Mouse (Mus musculus): ENCODE measurements around the gene Rai1. TPM values are rescaled to one million over a fixed set of nuclear protein-coding genes. Genes with fewer than 3 reads are reported as not detected.
A peak's percentile ranks its signal among the peaks of the same experiment; 100 is the strongest.

Gene Rai1
- polyA plus RNA-seq, 1 experiment from 2014 or later: 37.8 TPM

DNA sequence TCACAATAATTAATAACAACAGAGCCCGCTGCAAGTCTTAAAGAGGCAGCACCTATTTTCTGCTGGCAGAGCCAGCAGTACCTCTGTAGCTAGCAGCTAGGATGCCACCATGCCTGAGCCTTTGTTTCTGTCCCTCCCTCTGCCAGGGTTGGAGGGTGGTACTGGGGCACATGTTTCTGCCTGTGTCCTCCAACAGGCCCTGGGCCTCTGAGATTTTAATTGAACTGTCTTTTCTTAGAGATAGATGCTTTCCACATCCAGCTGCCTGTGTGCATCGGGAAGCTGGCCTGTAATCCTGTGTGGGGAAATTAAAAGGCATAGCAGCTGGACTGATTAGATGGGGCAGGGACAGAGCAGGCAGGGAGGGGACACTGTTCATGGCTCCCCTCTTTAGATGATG is 77.9 kb downstream of the Rai1 start:
- Histone ChIP-seq H3K27ac (ENCODE audit: low read depth) (no peak overlapping the region), H3K4me3 (ENCODE audit: low read depth, low read length) (no peak overlapping the region), H3K9me3 (ENCODE audit: low read depth, low read length) (no peaks in the 10 kb centered on the region), H3K36me3 (ENCODE audit: insufficient read depth) (peaks cover 38% of the 10 kb centered on the region), H3K4me1 (ENCODE audit: insufficient read depth) (peaks cover 35% of the 10 kb centered on the region), H3K9ac (no peak overlapping the region), H3K4me2 (no peak overlapping the region), H3K27me3 (ENCODE audit: insufficient read depth, low read length) (no peaks in the 10 kb centered on the region)
- no peak for TF ChIP-seq CTCF (IDR thresholded peaks at IDR 0.05; ENCODE audit: low read depth)
- 42% methylated on average over 2 of the region's 2 CpGs for WGBS
- ATAC-seq (ENCODE audit: insufficient read depth) (no peak), DNase-seq (no peak)

DNA sequence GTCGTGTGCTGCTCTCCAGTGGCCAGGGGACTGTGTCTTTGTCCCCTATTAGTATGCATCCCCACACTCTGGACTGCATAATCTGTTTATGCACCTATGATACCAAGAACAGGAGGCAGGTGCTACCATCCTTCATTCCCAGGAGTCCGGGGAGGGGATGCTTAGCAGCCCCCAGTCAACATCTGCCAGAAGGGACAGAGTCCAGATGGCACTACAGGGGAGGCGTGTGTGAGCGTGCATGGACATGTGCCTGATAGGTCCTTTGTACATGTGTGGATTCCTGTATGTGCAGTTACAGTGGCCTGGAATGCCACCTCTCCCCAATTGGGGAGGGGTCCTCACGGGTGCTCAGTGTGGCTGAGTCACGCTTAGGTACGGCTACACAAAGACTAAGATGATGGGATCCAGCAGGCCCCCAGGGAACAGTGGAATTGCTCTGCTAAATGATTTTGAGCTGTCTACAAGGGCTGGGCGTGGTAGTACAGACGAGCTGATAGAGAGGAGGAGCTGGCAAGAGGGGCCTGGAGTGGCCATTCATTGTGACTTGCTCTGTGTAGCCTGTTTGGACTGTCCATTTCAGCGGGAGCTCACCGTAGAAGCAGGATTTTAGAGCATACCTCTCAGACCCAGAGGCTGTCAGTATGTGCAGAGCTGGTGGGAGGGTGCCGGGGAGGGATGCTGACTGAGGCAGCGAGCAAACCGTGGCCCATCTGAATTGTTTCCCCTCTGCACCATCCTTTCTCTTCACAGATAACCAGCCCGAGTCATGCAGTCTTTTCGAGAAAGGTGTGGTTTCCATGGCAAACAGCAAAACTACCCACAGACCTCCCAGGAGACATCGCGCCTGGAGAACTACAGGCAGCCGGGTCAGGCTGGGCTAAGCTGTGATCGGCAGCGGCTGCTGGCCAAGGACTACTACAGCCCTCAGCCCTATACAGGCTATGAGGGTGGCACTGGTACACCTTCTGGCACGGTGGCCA is 79.8 kb downstream of the Rai1 start:
- DNase-seq (no peak), ATAC-seq (ENCODE audit: insufficient read depth) (no peak; the same call in 1 of the 2 replicates)
- peaks cover 19% of the 10 kb centered on the region for H3K4me1 ChIP-seq (ENCODE audit: insufficient read depth)
- H3K9me3 ChIP-seq (ENCODE audit: low read depth, low read length): no peaks in the 10 kb centered on the region
- H3K4me3 ChIP-seq (ENCODE audit: low read depth, low read length): no peak overlapping the region
- no peak for TF ChIP-seq CTCF (IDR thresholded peaks at IDR 0.05; ENCODE audit: low read depth)
- H3K36me3 ChIP-seq (ENCODE audit: insufficient read depth): peaks cover 57% of the 10 kb centered on the region
- H3K9ac ChIP-seq: no peak overlapping the region
- 44% methylated on average over 22 of the region's 22 CpGs for WGBS
- H3K4me2 ChIP-seq: no peak overlapping the region
- H3K27ac ChIP-seq (ENCODE audit: low read depth): 0 out of 2 replicates have a peak overlapping the region, but pooled peaks have one; percentile 18
- no peaks in the 10 kb centered on the region for H3K27me3 ChIP-seq (ENCODE audit: insufficient read depth, low read length)

DNA sequence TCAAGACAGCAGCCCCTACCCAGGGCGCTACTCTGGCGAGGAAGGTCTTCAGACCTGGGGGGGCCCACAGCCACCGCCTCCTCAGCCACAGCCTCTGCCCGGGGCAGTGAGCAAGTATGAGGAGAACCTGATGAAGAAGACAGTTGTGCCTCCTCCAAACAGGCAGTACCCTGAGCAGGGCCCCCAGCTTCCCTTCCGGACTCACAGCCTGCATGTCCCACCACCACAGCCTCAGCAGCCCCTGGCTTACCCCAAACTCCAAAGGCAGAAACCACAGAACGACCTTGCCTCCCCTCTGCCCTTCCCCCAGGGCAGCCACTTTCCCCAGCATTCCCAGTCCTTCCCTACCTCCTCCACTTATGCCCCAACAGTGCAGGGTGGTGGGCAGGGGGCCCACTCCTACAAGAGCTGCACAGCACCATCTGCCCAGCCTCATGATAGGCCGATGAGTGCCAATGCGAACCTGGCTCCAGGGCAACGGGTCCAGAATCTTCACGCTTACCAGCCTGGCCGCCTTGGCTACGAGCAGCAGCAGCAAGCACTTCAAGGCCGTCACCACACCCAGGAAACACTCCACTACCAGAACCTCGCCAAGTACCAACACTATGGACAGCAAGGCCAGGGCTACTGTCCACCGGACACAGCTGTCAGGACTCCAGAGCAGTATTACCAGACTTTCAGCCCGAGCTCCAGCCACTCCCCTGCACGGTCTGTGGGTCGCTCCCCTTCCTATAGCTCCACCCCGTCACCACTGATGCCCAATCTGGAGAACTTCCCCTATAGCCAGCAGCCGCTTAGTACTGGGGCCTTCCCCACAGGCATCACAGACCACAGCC is 80.8 kb downstream of the Rai1 start:
- TF ChIP-seq CTCF (IDR thresholded peaks at IDR 0.05; ENCODE audit: low read depth): no peak
- DNase-seq: peak; percentile 44
- Histone ChIP-seq H3K4me2 (no peak overlapping the region), H3K27ac (ENCODE audit: low read depth) (no peak overlapping the region), H3K27me3 (ENCODE audit: insufficient read depth, low read length) (no peaks in the 10 kb centered on the region), H3K4me3 (ENCODE audit: low read depth, low read length) (no peak overlapping the region), H3K9me3 (ENCODE audit: low read depth, low read length) (no peaks in the 10 kb centered on the region), H3K9ac (no peak overlapping the region), H3K4me1 (ENCODE audit: insufficient read depth) (peaks cover 16% of the 10 kb centered on the region), H3K36me3 (ENCODE audit: insufficient read depth) (peaks cover 61% of the 10 kb centered on the region)
- 66% methylated on average over 20 of the region's 20 CpGs for WGBS
- peak; percentile 30; the same call in 1 of the 2 replicates for ATAC-seq (ENCODE audit: insufficient read depth)

DNA sequence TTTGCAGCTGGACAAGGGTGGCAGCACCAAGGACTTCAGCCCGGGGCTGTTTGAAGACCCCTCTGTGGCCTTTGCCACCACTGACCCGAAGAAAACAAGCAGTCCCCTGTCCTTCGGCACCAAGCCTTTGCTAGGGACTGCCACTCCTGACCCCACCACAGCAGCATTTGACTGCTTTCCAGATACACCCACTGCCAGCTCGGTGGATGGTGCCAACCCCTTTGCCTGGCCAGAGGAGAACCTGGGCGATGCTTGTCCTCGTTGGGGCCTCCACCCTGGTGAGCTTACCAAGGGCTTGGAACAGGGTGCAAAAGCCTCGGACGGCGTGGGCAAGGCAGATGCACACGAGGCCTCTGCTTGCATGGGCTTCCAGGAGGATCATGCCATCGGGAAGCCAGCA is 82.3 kb downstream of the Rai1 start:
- H3K36me3 ChIP-seq (ENCODE audit: insufficient read depth): peaks cover 75% of the 10 kb centered on the region
- no peak overlapping the region for H3K27ac ChIP-seq (ENCODE audit: low read depth)
- no peak overlapping the region for H3K9ac ChIP-seq
- no peak for TF ChIP-seq CTCF (IDR thresholded peaks at IDR 0.05; ENCODE audit: low read depth)
- H3K9me3 ChIP-seq (ENCODE audit: low read depth, low read length): no peaks in the 10 kb centered on the region
- no peaks in the 10 kb centered on the region for H3K27me3 ChIP-seq (ENCODE audit: insufficient read depth, low read length)
- no peak overlapping the region for H3K4me3 ChIP-seq (ENCODE audit: low read depth, low read length)
- DNase-seq (no peak), ATAC-seq (ENCODE audit: insufficient read depth) (no peak)
- no peak overlapping the region for H3K4me2 ChIP-seq
- WGBS: 86% methylated on average over 11 of the region's 11 CpGs
- H3K4me1 ChIP-seq (ENCODE audit: insufficient read depth): peaks cover 10% of the 10 kb centered on the region

DNA sequence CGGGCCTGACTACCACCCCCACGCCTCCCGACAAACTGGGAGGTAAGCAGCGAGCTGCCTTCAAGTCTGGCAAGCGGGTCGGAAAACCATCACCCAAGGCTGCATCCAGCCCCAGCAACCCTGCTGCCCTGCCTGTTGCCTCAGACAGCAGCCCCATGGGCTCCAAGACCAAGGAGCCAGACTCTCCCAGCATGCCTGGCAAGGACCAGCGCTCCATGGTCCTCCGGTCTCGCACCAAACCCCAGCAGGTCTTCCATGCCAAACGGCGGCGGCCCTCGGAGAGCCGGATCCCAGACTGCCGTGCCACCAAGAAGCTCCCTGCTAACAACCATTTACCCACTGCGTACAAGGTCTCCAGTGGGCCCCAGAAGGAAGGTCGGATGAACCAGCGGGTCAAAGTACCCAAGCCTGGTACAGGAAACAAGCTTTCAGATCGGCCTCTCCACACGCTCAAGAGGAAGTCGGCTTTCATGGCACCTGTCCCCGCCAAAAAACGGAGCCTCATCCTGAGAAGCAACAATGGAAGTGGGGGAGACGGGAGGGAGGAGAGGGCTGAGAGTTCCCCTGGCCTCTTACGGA is 83.6 kb downstream of the Rai1 start:
- ATAC-seq (ENCODE audit: insufficient read depth): no peak
- H3K36me3 ChIP-seq (ENCODE audit: insufficient read depth): peaks cover 88% of the 10 kb centered on the region
- TF ChIP-seq CTCF (IDR thresholded peaks at IDR 0.05; ENCODE audit: low read depth): no peak
- WGBS: 88% methylated on average over 25 of the region's 25 CpGs
- no peak overlapping the region for H3K4me3 ChIP-seq (ENCODE audit: low read depth, low read length)
- no peak overlapping the region for H3K4me2 ChIP-seq
- H3K27ac ChIP-seq (ENCODE audit: low read depth): no peak overlapping the region
- no peak for DNase-seq
- 0 out of 2 replicates have a peak, but pooled peaks cover 7% of the 10 kb centered on the region for H3K4me1 ChIP-seq (ENCODE audit: insufficient read depth)
- no peaks in the 10 kb centered on the region for H3K27me3 ChIP-seq (ENCODE audit: insufficient read depth, low read length)
- no peaks in the 10 kb centered on the region for H3K9me3 ChIP-seq (ENCODE audit: low read depth, low read length)
- 0 out of 2 replicates have a peak overlapping the region, but pooled peaks have one; percentile 11 for H3K9ac ChIP-seq

DNA sequence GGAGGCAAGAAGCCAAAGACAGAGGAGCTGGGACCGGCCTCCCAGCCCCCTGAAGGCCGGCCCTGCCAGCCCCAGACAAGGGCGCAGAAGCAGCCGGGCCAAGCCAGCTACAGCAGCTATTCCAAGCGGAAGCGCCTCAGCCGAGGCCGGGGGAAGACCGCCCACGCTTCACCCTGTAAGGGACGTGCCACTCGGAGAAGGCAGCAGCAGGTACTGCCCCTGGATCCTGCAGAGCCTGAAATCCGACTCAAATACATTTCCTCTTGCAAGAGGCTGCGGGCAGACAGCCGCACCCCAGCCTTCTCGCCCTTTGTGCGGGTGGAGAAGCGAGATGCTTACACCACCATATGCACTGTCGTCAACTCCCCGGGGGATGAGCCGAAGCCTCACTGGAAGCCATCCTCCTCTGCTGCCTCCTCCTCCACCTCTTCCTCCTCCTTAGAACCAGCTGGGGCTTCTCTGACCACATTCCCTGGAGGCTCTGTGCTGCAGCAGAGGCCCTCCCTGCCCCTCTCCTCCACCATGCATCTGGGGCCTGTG is 84.8 kb downstream of the Rai1 start:
- no peak overlapping the region for H3K27ac ChIP-seq (ENCODE audit: low read depth)
- WGBS: 79% methylated on average over 21 of the region's 21 CpGs
- ATAC-seq (ENCODE audit: insufficient read depth) (no peak), DNase-seq (no peak)
- H3K4me3 ChIP-seq (ENCODE audit: low read depth, low read length): no peak overlapping the region
- H3K9me3 ChIP-seq (ENCODE audit: low read depth, low read length): peaks cover 2% of the 10 kb centered on the region; the same call in 1 of the 2 replicates
- H3K27me3 ChIP-seq (ENCODE audit: insufficient read depth, low read length): no peaks in the 10 kb centered on the region
- H3K4me1 ChIP-seq (ENCODE audit: insufficient read depth): 0 out of 2 replicates have a peak, but pooled peaks cover 2% of the 10 kb centered on the region
- TF ChIP-seq CTCF (IDR thresholded peaks at IDR 0.05; ENCODE audit: low read depth): no peak
- no peak overlapping the region for H3K9ac ChIP-seq
- no peak overlapping the region for H3K4me2 ChIP-seq
- peaks cover 100% of the 10 kb centered on the region for H3K36me3 ChIP-seq (ENCODE audit: insufficient read depth)

Data from lung, embryonic 14.5 days (tissue).